Mouse (Mus musculus) heart, embryonic 14.5 days (tissue): ENCODE data around the gene Gm20807. TPM values are rescaled to one million over a fixed set of nuclear protein-coding genes. Genes with fewer than 3 reads are reported as not detected.
"Not testable (repeated sequence)": the region's sequence is repeated elsewhere in the genome, so short reads cannot be mapped to it uniquely, and the experiment has no call there.

Source experiments
- ATAC-seq: fragments of 200-750 bp; cut with Nextera tagmentation; 2 replicates; pipeline ENCODE4 v1.8.0; 2017; ENCODE audit warnings: low read depth, moderate TSS enrichment; ENCODE audit not compliant: insufficient number of reproducible peaks, insufficient read depth, low FRiP score
- H3K27ac ChIP-seq, 2 experiments: fragments of 200-500 bp in 1 of 2; fragments of 300-500 bp in 1 of 2; sonication (generic) in 1 of 2; replicated peaks in 1 of 2; 2 replicates each; pipeline ENCODE4 v1.5.1; 2012 to 2014; ENCODE audit warnings: low read depth in 2 of 2, low read length in 2 of 2, control low read depth in 1 of 2, mild to moderate bottlenecking in 1 of 2, mixed read lengths in 1 of 2; ENCODE audit not compliant: control insufficient read depth in 1 of 2, insufficient read depth in 1 of 2
- H3K27me3 ChIP-seq: fragments of 300-500 bp; sonication (generic); 2 replicates; pipeline ENCODE4 v1.6.1; 2014; ENCODE audit warnings: mild to moderate bottlenecking, low read length, control low read depth; ENCODE audit not compliant: control insufficient read depth, insufficient read depth
- H3K36me3 ChIP-seq: fragments of 300-500 bp; sonication (generic); 2 replicates; pipeline ENCODE4 v1.6.1; 2014; ENCODE audit warnings: mild to moderate bottlenecking, control low read depth, low read length, mixed read lengths; ENCODE audit not compliant: control insufficient read depth, insufficient read depth
- H3K4me1 ChIP-seq, 2 experiments: fragments of 200-500 bp in 1 of 2; fragments of 300-500 bp in 1 of 2; sonication (generic) in 1 of 2; 2 replicates each; pipeline ENCODE4 v1.6.1; 2012 to 2014; ENCODE audit warnings: low read length in 2 of 2, control low read depth in 1 of 2, mixed read lengths in 1 of 2; ENCODE audit not compliant: control insufficient read depth in 2 of 2, insufficient read depth in 2 of 2
- H3K4me2 ChIP-seq: fragments of 300-500 bp; sonication (generic); 2 replicates; pipeline ENCODE4 v1.6.1; 2014; ENCODE audit warnings: mild to moderate bottlenecking, low read length
- H3K4me3 ChIP-seq, 2 experiments: fragments of 200-500 bp in 1 of 2; fragments of 300-500 bp in 1 of 2; sonication (generic) in 1 of 2; 2 replicates each; pipeline ENCODE4 v1.5.1; 2012 to 2014; ENCODE audit warnings: low read length in 2 of 2, mild to moderate bottlenecking in 2 of 2, control low read depth in 1 of 2, low read depth in 1 of 2, moderate library complexity in 1 of 2; ENCODE audit not compliant: control insufficient read depth in 1 of 2, insufficient read depth in 1 of 2
- H3K9ac ChIP-seq: fragments of 300-500 bp; sonication (generic); 2 replicates; pipeline ENCODE4 v1.6.1; 2014; ENCODE audit warnings: mild to moderate bottlenecking, low read length
- H3K9me3 ChIP-seq: fragments of 300-500 bp; sonication (generic); 2 replicates; pipeline ENCODE4 v1.6.1; 2016; ENCODE audit warnings: low read length, control low read depth; ENCODE audit not compliant: control insufficient read depth
- polyA plus RNA-seq: library from polyadenylated mRNA; unstranded; fragments of >200 nt; fragmentation: Nextera tagmentation; extraction: Ambion mirVana; gene quantifications from 2 replicates; pipeline ENCODE4 v1.2.1, GENCODE M21; 2014

Gm20807 gene
- not detected in 2 replicates for polyA plus RNA-seq

- not testable (repeated sequence) for H3K36me3 ChIP-seq, H3K9me3 ChIP-seq, H3K4me1 ChIP-seq, H3K27ac ChIP-seq, H3K4me2 ChIP-seq, H3K27me3 ChIP-seq, ATAC-seq, H3K9ac ChIP-seq, H3K4me3 ChIP-seq
Measured at GRCm38 (mm10) chrY:13042591-13042990, at the start of gene Gm20807. Gm20807 (plus strand) TSS chrY:13042891.

Other genes starting within 250 kb of the Gm20807 start
- gene Gm21891, start 90.6 kb downstream of the Gm20807 start, polyA plus RNA-seq, result not detected in 2 replicates
- not detected in 2 replicates for gene Gm21425, start 119.1 kb downstream of the Gm20807 start, polyA plus RNA-seq
- not detected in 2 replicates for gene Gm21828, start 181.0 kb downstream of the Gm20807 start, polyA plus RNA-seq
- not detected in 2 replicates for gene Gm21440, start 209.5 kb downstream of the Gm20807 start, polyA plus RNA-seq
- not detected in 2 replicates for gene Gm21454, start 209.6 kb downstream of the Gm20807 start, polyA plus RNA-seq